Mouse (Mus musculus) mesoderm, embryonic 11.5 days (tissue): ENCODE data around the gene Barx2.

Experiments used
- DNase-seq: peaks from one replicate; pipeline ENCODE4 v3.0.0-alpha.2; 2012; ENCODE audit warnings: low read depth, low spot score

Barx2 gene

GRCm38 (mm10) chr9:31808753-31809152 lies 104.5 kb downstream of the Barx2 start:
- DNase-seq, result no peak

GRCm38 (mm10) chr9:31802641-31803040 lies 110.6 kb downstream of the Barx2 start:
- no peak for DNase-seq
